Mouse (Mus musculus): ENCODE measurements around the gene Cacnb3. TPM values are rescaled to one million over a fixed set of nuclear protein-coding genes. Genes with fewer than 3 reads are reported as not detected.

Gene Cacnb3
- total and polyA plus RNA-seq, 2 experiments from 2014 or later: 5.7 to 19.4 TPM

DNA sequence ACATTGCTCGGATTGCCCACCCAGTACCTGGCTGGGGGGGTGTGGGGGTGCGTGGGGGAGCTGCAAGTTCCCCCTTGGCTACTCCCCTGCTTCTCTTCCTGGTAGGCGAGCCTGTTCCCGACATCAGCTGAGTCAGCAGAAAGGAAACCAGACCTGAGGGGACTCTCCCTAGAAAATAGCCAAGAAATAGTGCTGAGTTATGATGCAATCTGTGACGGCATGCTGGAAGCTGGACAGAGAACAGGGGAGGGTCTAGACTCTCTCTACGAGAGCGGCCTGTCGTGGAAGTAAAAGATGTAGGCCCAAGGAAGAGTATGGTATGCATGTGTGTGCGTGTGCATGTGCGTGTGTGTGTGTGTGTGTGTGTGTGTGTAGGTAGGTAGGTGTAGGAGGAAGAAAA, 52.5 kb downstream of the Cacnb3 start:
- no peak overlapping the region for H3K4me2 ChIP-seq (ENCODE audit: low read depth, low read length)
- ATAC-seq (ENCODE audit: insufficient read depth, low read depth): no peak; the same call in 1 of the 2 replicates
- TF ChIP-seq EP300 (IDR thresholded peaks at IDR 0.05; ENCODE audit: low read depth) (no peak), CTCF (IDR thresholded peaks at IDR 0.05; ENCODE audit: low read depth) (no peak)

GRCm38 (mm10) chr15:98683746-98684145, 53.1 kb downstream of the Cacnb3 start:
- Histone ChIP-seq H3K4me2 (ENCODE audit: low read depth, low read length) (no peak overlapping the region), H3K9me3 (replicated peaks; ENCODE audit: control insufficient read depth, low read length) (no peaks in the 10 kb centered on the region), H3K4me1 (ENCODE audit: control insufficient read depth, insufficient read depth) (no peaks in the 10 kb centered on the region), H3K27me3 (ENCODE audit: control insufficient read depth, insufficient read depth, low read length) (no peaks in the 10 kb centered on the region), H3K4me3 (ENCODE audit: low read depth, low read length) (no peak overlapping the region), H3K9ac (replicated peaks; ENCODE audit: low read depth, low read length) (no peak overlapping the region), H3K36me3 (replicated peaks; ENCODE audit: control insufficient read depth, insufficient read depth, low read length) (no peaks in the 10 kb centered on the region), H3K27ac (ENCODE audit: low read depth) (no peak overlapping the region)
- ATAC-seq (ENCODE audit: insufficient read depth, low read depth): no peak
- no peak for DNase-seq (ENCODE audit: low spot score)
- WGBS: 75% methylated on average over 1 of the region's 1 CpGs
- TF ChIP-seq EP300 (IDR thresholded peaks at IDR 0.05; ENCODE audit: low read depth) (no peak), CTCF (IDR thresholded peaks at IDR 0.05; ENCODE audit: low read depth) (no peak)

More for the DNA sequence above, 52.5 kb downstream of the Cacnb3 start:
- Histone ChIP-seq H3K27me3 (ENCODE audit: control insufficient read depth, insufficient read depth, low read length) (no peaks in the 10 kb centered on the region), H3K9me3 (replicated peaks; ENCODE audit: control insufficient read depth, low read length) (no peaks in the 10 kb centered on the region), H3K4me3 (ENCODE audit: low read depth, low read length) (no peak overlapping the region), H3K36me3 (replicated peaks; ENCODE audit: control insufficient read depth, insufficient read depth, low read length) (no peaks in the 10 kb centered on the region), H3K9ac (replicated peaks; ENCODE audit: low read depth, low read length) (no peak overlapping the region), H3K4me1 (ENCODE audit: control insufficient read depth, insufficient read depth) (no peaks in the 10 kb centered on the region), H3K27ac (ENCODE audit: low read depth) (no peak overlapping the region)
- DNase-seq (ENCODE audit: low spot score): no peak
- 46% methylated on average over 10 of the region's 10 CpGs for WGBS

- Histone ChIP-seq H3K4me2 (ENCODE audit: low read depth, low read length) (no peak overlapping the region), H3K4me1 (ENCODE audit: control insufficient read depth, insufficient read depth) (peaks cover 4% of the 10 kb centered on the region; the same call in 1 of the 2 replicates), H3K27me3 (ENCODE audit: control insufficient read depth, insufficient read depth, low read length) (no peaks in the 10 kb centered on the region), H3K36me3 (replicated peaks; ENCODE audit: control insufficient read depth, insufficient read depth, low read length) (no peaks in the 10 kb centered on the region), H3K9me3 (replicated peaks; ENCODE audit: control insufficient read depth, low read length) (no peaks in the 10 kb centered on the region), H3K4me3 (ENCODE audit: low read depth, low read length) (no peak overlapping the region), H3K27ac (ENCODE audit: low read depth) (no peak overlapping the region), H3K9ac (replicated peaks; ENCODE audit: low read depth, low read length) (no peak overlapping the region)
- WGBS: 72% methylated on average over 3 of the region's 3 CpGs
- ATAC-seq (ENCODE audit: insufficient read depth, low read depth) (no peak), DNase-seq (ENCODE audit: low spot score) (no peak)
- TF ChIP-seq EP300 (IDR thresholded peaks at IDR 0.05; ENCODE audit: low read depth) (no peak), CTCF (IDR thresholded peaks at IDR 0.05; ENCODE audit: low read depth) (no peak)
Measured at GRCm38 (mm10) chr15:98685926-98686325, 55.3 kb downstream of the Cacnb3 start.

DNA sequence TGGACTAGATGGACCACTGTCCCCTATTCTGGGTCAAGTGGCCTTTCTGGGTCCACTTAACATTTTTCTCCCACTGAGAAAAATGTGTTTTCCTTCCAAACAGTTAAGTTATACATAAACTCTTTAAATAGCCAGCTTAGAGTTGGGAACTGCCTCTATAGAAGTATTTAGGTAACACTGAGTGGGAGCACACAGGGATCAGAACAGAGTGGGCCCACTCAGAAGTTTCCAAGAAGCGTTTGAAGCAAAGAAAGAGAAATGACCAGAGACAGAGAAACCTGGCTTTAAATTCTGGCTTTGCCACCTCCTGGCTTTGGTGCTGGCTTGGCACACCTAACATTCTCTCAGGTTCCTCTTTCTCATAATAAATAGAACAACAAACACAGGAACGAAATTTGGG, 59.0 kb downstream of the Cacnb3 start:
- no peak for ATAC-seq (ENCODE audit: insufficient read depth, low read depth)
- DNase-seq (ENCODE audit: low spot score): no peak
- H3K9ac ChIP-seq (replicated peaks; ENCODE audit: low read depth, low read length): no peak overlapping the region
- WGBS: 66% methylated on average over 2 of the region's 2 CpGs
- no peak overlapping the region for H3K27ac ChIP-seq (ENCODE audit: low read depth)
- TF ChIP-seq EP300 (IDR thresholded peaks at IDR 0.05; ENCODE audit: low read depth) (no peak), CTCF (IDR thresholded peaks at IDR 0.05; ENCODE audit: low read depth) (no peak)
- H3K4me2 ChIP-seq (ENCODE audit: low read depth, low read length): no peak overlapping the region
- no peaks in the 10 kb centered on the region for H3K27me3 ChIP-seq (ENCODE audit: control insufficient read depth, insufficient read depth, low read length)
- H3K4me3 ChIP-seq (ENCODE audit: low read depth, low read length): no peak overlapping the region
- H3K4me1 ChIP-seq (ENCODE audit: control insufficient read depth, insufficient read depth): peaks cover 19% of the 10 kb centered on the region; the same call in 1 of the 2 replicates
- no peaks in the 10 kb centered on the region for H3K9me3 ChIP-seq (replicated peaks; ENCODE audit: control insufficient read depth, low read length)
- no peaks in the 10 kb centered on the region for H3K36me3 ChIP-seq (replicated peaks; ENCODE audit: control insufficient read depth, insufficient read depth, low read length)

DNA sequence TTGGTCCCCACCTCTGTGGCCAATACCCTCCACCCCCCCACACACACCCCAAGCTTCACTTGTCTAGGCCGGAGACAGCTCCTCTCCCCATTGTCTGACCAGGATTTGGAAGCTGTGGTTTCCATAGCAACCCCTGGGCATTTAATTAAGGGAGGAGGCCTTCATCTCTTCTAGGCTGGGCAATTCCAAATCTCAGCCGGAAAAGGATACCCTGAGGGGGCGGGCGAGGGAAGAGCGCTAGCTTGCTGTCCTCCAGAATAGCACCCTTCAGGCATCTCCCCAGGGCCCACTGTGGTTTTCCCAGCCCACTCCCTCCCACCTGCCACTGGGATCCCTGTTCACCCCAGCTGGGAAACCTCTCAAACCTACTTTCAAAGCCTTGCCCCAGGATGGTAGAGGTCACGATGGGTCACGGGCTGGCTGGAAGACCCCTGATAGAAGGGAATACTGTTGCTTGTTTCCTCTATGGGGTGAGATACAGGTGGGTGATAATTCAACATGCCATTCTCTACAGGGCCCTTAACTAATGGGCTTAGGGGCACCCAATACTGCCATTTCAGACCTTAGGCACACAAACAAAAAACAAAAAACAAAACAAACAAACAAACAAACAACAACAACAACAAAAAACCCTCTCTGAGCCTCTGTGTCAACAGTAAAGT, 61.0 kb downstream of the Cacnb3 start:
- ATAC-seq (ENCODE audit: insufficient read depth, low read depth) (no peak; the same call in 1 of the 2 replicates), DNase-seq (ENCODE audit: low spot score) (no peak)
- no peak overlapping the region for H3K9ac ChIP-seq (replicated peaks; ENCODE audit: low read depth, low read length)
- peak overlapping the region; percentile 72 for H3K27ac ChIP-seq (ENCODE audit: low read depth)
- 61% methylated on average over 7 of the region's 7 CpGs for WGBS
- no peaks in the 10 kb centered on the region for H3K36me3 ChIP-seq (replicated peaks; ENCODE audit: control insufficient read depth, insufficient read depth, low read length)
- H3K4me1 ChIP-seq (ENCODE audit: control insufficient read depth, insufficient read depth): peaks cover 19% of the 10 kb centered on the region; the same call in 1 of the 2 replicates
- H3K27me3 ChIP-seq (ENCODE audit: control insufficient read depth, insufficient read depth, low read length): no peaks in the 10 kb centered on the region
- no peak overlapping the region for H3K4me3 ChIP-seq (ENCODE audit: low read depth, low read length)
- H3K4me2 ChIP-seq (ENCODE audit: low read depth, low read length): no peak overlapping the region; the same call in 1 of the 2 replicates
- H3K9me3 ChIP-seq (replicated peaks; ENCODE audit: control insufficient read depth, low read length): no peaks in the 10 kb centered on the region
- no peak for TF ChIP-seq EP300 (IDR thresholded peaks at IDR 0.05; ENCODE audit: low read depth)
- TF ChIP-seq CTCF (IDR thresholded peaks at IDR 0.05; ENCODE audit: low read depth): no peak

Measured in heart, postnatal 0 days (tissue).